Mouse (Mus musculus): ENCODE results near the gene Lgi2. TPM values are rescaled to one million over a fixed set of nuclear protein-coding genes. Genes with fewer than 3 reads are reported as not detected.

Gene Lgi2
- total RNA-seq, 2 experiments from 2014 or later, result 6.2 to 6.6 TPM

DNA sequence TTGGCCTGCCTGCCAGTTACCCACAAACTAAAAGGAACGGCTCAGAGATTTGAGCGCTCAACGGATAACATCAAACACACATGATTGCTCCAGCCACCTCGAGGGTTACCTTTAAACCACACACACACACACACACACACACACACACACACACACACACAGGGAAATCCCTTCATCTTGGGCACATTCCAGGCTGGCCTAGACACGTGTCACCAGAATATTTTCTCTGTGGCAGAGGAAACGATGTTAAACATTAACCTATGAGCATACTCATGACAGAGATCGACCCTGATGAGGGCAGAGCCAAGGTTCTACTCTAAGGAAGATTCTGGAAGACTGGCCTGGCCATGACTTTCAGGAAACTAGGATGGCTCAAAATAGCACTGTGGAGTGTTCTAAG, 29.2 kb downstream of the Lgi2 start:
- DNase-seq, result no peak

- no peak for DNase-seq
These were observed 31.3 kb downstream of the Lgi2 start for GRCm38 (mm10) chr5:52534798-52535590.

- DNase-seq, result no peak
These were observed 32.6 kb downstream of the Lgi2 start for GRCm38 (mm10) chr5:52533705-52534104.

GRCm38 (mm10) chr5:52528545-52528944, 37.7 kb downstream of the Lgi2 start:
- no peak for DNase-seq

DNA sequence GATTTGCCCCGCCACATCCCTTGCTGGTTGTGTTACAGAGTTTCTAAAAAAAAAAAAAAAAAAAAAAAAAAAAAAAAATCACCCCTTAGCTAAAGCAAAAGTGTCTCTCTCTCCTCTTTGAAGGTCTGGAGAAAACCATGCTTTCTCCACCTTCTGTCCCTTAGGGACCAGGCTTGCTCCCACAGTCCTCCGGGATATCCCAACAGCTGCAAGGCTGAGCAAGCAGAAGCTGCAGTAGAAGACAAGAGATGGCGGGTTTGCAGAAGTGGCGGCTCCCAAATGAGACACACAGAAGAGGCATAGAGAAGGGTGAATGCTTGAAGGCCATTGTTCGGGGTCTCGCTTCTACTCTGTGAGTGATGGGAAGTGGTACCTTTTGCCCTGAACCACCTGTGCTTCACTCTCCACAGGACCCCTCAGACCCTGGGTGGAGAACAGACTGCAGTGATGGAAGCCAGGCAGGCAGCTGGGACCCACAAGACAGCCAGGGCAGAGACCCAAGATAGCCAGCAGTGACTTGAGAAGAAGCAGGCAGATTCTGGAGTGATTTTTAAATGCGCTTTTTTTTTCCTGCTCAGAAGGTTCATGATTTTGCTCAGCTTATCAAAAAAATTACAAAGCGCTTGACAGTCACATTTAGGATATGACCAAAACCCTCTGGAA, 39.8 kb downstream of the Lgi2 start:
- DNase-seq, result no peak

GRCm38 (mm10) chr5:52524207-52524606, 42.1 kb downstream of the Lgi2 start:
- no peak for DNase-seq

GRCm38 (mm10) chr5:52519921-52520320, 46.3 kb downstream of the Lgi2 start:
- no peak for DNase-seq

DNA sequence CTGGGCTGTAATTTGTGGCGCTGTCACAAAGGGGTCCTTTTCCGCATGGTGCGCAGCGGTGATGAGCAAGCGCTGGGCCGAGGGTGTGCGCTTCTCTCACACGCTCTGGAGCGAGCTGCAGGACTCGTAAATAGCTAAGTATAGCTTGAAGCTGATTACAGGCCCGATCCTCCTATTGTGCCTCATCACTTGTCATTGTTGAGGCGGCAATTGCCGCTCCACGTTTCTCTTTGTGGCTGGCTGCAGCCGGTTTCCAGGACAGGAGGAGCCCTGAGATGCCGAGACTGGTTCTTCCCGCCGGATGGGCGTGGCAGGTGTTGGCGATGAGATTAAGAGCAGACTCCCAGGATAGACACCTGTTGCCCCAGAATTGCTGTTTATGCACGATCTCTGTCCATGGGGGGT, 50.2 kb downstream of the Lgi2 start:
- no peak for DNase-seq

GRCm38 (mm10) chr5:52515246-52516021, 50.8 kb downstream of the Lgi2 start:
- DNase-seq, result peak; percentile 83

DNA sequence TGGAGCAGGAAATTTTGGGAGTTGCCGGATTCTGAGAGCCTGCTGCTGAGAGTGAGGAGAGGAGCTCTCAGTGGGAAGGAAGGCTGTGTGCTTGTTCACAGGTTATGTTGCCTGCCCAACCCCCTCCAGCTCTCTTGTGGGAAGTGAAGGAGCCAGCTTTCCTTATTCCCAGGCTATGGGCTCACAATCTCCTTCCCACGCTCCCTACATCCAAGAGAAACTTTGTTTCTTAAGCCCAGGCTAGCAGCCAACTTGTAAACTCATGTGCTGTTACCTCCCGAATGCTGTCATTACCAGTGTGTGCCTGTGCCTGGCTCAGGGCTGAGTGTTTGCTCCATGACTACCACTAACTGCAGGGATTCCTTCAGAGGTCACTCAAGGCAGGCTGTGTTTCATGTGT, 55.2 kb downstream of the Lgi2 start:
- no peak for DNase-seq

GRCm38 (mm10) chr5:52509416-52509815, 56.8 kb downstream of the Lgi2 start:
- DNase-seq, result no peak

DNA sequence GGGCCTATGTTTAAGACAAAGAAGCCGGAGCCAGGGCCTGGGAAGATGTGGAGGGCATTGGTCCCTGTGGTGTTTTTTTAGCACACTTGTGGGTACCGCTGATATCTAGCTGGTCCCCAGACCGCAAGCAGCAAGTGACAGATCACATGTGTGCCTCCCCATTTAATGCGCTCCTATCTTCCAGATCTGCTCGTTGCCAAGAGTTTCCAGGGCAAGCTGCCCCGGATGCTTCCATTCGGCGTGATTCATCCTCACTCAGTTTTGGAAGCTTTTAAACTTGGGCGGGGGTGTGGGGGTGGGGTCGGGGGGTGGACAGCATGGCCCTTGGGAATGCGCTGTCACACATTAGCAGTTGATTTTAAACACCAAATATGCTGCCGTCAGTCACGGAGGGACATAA, 61.6 kb downstream of the Lgi2 start:
- DNase-seq, result peak; percentile 26

GRCm38 (mm10) chr5:52504148-52504547, 62.1 kb downstream of the Lgi2 start:
- no peak for DNase-seq

DNA sequence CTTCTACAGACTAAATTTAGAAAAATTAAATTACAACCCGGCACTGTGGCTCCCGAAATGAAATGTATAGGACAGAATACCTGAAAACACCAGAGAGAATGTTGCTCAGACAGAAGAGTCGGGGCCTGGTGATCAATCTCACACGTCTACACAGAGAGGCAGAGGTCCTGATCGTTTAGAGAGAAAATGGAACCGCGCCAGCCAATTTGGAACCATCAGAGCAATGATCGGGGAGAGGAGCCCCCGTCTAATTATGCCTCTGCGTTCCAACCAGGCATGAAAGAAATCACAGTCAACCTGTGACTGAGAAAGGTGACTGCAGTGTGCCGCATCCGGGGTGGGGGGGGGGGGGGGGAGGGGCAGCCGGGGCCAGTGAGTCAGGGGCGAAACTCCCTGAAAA, 70.6 kb downstream of the Lgi2 start:
- no peak for DNase-seq

DNA sequence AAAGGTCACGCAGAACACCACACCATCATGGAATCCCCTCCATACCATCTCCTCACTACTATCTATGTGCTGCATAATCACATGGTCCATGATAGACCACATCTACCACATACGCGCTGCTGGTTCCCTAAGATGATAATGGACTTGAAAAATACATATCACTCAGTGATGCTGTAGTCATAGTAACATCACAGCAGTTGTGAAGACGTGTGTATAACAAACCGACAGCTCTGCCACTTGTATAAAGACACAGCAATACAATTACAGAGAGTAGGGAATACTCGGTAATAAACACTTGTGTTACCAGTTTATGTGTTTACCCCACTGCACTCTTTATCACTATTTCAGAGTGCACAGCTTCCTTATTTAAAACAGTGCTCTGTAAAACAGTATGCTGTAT, 74.8 kb downstream of the Lgi2 start:
- DNase-seq, result no peak

GRCm38 (mm10) chr5:52487559-52488430, 78.5 kb downstream of the Lgi2 start:
- DNase-seq, result no peak

Other genes with a start within 250 kb of the Lgi2 start
- 10 to 100 TPM; 10.2 to 10.7 TPM for gene Sod3, start 202.7 kb downstream of the Lgi2 start, total RNA-seq (2021)
- gene Ccdc149, start 94.9 kb downstream of the Lgi2 start, total RNA-seq (2021), result 1 to 10 TPM; 3.8 to 4.7 TPM
- gene Sepsecs, start 103.2 kb upstream of the Lgi2 start, total RNA-seq (2021), result 1 to 10 TPM; 7.1 to 7.8 TPM
- 1 to 10 TPM; 3.7 to 6.4 TPM for gene Pi4k2b, start 175.1 kb upstream of the Lgi2 start, total RNA-seq (2021)
- 1 to 10 TPM; 5.5 to 7.5 TPM for gene Zcchc4, start 208.9 kb upstream of the Lgi2 start, total RNA-seq (2021)

Measured in gastrocnemius, postnatal 10 days (tissue).